Mouse (Mus musculus) natural killer cell, adult 2 months (primary cell): ENCODE results near the gene Rtn1.

ENCODE experiments used
- DNase-seq, 2 experiments: peaks; one replicate each; pipeline ENCODE4 v3.0.0; 2022; ENCODE audit warnings: low spot score in 2 of 2

The Rtn1 gene

GRCm38 (mm10) chr12:72229451-72230196 is 179.2 kb downstream of the Rtn1 start:
- DNase-seq = no peak

- DNase-seq = no peak
These were observed 181.1 kb downstream of the Rtn1 start for GRCm38 (mm10) chr12:72227731-72228130.

GRCm38 (mm10) chr12:72225371-72225770 is 183.5 kb downstream of the Rtn1 start:
- no peak for DNase-seq

- DNase-seq = no peak
These were observed 185.2 kb downstream of the Rtn1 start for GRCm38 (mm10) chr12:72223557-72224102.

GRCm38 (mm10) chr12:72213554-72213953 is 195.3 kb downstream of the Rtn1 start:
- DNase-seq = no peak

- no peak for DNase-seq
These were observed 208.0 kb downstream of the Rtn1 start for GRCm38 (mm10) chr12:72200828-72201227.

GRCm38 (mm10) chr12:72197925-72198486 is 210.8 kb downstream of the Rtn1 start:
- DNase-seq = no peak

- no peak for DNase-seq
These were observed 211.4 kb downstream of the Rtn1 start for GRCm38 (mm10) chr12:72197434-72197833.

- DNase-seq = no peak
These were observed 223.9 kb downstream of the Rtn1 start, which contains the start of gene Ccdc175 for GRCm38 (mm10) chr12:72184929-72185328. Ccdc175 (minus strand) TSS chr12:72185029.

GRCm38 (mm10) chr12:72179561-72179960 is 229.3 kb downstream of the Rtn1 start:
- DNase-seq = no peak

- no peak for DNase-seq
These were observed 230.5 kb downstream of the Rtn1 start for GRCm38 (mm10) chr12:72178322-72178721.
